Mouse (Mus musculus) testis, adult 2 months (tissue): ENCODE results near the gene Gid4.

Experiments
- CTCF ChIP-seq: fragments of 200-500 bp; IDR thresholded peaks from 2 replicates; pipeline ENCODE4 v1.5.1; 2012; ENCODE audit warnings: low read depth, mild to moderate bottlenecking, inconsistent platforms, low read length, moderate library complexity; ENCODE audit not compliant: control insufficient read depth, insufficient read depth, insufficient replicate concordance
- POLR2A ChIP-seq: fragments of 200-500 bp; IDR thresholded peaks from 2 replicates; pipeline ENCODE4 v1.6.1; 2012; ENCODE audit warnings: low read depth, mild to moderate bottlenecking, inconsistent platforms, low read length, moderate library complexity; ENCODE audit not compliant: control insufficient read depth

- no peak for TF ChIP-seq POLR2A
- no peak for TF ChIP-seq CTCF
Observed at GRCm38 (mm10) chr11:60492726-60493125, 75.8 kb downstream of the Gid4 start.
